Mouse (Mus musculus): Measurements from ENCODE around the gene Rorc.

The Rorc gene

DNA sequence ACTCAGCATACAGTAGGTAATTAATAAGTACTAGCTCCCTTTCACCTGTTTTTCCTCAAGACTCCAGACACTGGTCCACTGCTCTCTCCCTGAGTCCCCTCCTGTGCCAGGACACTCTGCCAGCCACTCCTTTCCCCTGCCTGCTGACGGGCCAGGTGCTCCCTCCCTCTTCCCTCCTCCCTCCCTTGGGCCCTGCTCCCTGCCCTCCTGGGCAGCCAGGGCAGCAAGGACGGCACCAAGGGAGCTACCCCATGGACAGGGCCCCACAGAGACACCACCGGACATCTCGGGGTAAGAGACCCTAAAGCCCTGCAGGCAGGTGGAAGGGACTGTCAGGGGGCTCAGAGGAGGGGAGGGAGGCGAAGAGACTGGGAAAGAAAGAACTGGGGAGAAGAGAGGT is at the start of gene Rorc:
Gene Rorc, plus strand, starts transcription at position 154 of the 400 bp plus-strand sequence.
- no peak for DNase-seq

DNA sequence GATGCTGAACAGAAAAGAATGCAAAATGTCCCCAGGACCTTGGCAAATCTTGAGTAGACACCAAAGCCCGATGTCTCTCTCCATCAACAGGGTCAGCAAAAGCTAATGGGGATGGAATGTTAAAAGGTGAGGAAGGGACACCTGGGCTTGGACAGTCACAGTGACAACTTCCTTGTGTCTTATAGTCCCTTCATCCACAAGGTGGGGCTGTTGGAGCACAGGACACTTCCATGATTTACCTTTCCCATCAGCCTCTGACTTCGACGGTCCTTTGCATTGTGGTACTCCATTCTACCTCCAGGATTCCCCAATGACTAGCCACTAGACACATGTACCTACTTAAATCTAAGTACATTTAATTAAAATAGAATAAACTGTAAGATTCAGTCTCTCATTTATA is 43.9 kb upstream of the Rorc start:
- DNase-seq: no peak

DNA sequence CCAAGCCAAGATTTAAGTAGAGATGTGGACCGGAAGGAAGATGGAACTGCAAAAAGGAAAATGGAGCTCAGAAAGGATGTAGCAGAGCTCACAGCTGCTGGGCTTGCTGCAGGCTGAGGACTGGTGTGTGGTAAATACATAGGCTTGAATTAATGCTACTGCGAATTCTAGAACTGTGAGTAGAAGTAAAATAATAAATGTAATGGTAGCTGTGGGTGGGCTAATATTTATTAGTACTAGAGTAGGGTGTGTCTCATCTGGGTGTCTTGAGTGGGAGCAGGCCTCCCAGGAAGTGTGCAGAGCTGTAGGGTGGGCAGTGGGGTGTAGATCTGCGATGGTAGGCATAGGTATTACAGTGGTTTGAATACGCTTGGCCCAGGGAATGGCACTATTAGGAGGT is 38.2 kb upstream of the Rorc start:
- no peak for DNase-seq

GRCm38 (mm10) chr3:94338522-94338921 is 34.1 kb upstream of the Rorc start:
- DNase-seq: no peak

DNA sequence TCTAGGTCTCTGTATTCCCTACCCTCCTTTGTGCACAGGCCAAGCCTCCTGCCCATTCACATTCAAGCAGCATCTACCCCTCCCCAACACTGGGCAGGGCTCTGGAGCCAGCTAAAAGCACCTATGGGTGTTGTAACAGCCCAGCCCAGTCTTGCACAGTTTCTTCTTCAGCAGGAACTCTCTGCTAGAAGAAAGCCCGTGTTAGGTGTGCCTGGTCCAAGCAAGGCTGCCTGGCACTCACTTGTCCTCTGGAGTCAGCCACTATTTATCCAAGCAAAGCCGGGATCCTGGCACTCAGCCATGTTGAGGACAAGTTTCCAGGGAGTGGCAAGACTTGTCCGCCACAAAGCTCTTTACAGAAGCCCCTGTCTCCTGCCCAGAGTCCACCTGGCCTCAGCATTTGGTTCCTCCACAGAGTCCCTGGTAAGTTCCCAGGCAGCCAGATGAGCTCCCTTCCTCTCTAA is 30.6 kb upstream of the Rorc start, which contains the start of gene Them5:
Gene Them5, plus strand, starts transcription at position 141 of the 464 bp plus-strand sequence.
- no peak for DNase-seq

- no peak for DNase-seq
Measured at GRCm38 (mm10) chr3:94342552-94342951, 30.0 kb upstream of the Rorc start.

GRCm38 (mm10) chr3:94344182-94344581 is 28.4 kb upstream of the Rorc start:
- no peak for DNase-seq

GRCm38 (mm10) chr3:94344897-94345296 is 27.7 kb upstream of the Rorc start:
- DNase-seq: no peak

DNA sequence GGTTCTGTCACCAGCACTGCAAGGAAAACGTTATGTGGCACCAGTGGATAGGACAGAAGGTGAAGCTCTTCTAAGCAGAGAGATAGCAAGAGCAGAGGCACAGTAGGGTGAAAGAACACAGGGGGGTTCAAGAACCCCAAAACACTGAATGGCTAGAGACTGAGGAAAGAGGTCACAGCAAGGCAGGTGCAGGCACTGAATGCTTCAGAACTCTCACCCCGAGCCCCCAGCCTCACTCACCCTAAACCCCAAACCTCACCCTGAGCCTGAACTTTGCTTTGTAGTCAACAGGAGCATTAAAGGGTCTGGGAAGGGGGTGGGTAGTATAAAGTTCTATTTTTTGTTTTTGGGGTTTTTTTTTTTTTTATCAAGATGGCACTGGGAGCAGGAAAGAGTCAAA is 24.4 kb upstream of the Rorc start:
- DNase-seq: no peak

- DNase-seq: peak; percentile 48
Measured at GRCm38 (mm10) chr3:94360812-94361211, 11.8 kb upstream of the Rorc start.

GRCm38 (mm10) chr3:94362138-94362537 is 10.5 kb upstream of the Rorc start, which contains the start of gene C2cd4d:
Gene C2cd4d, plus strand, starts transcription at chr3:94362438.
- no peak for DNase-seq

DNA sequence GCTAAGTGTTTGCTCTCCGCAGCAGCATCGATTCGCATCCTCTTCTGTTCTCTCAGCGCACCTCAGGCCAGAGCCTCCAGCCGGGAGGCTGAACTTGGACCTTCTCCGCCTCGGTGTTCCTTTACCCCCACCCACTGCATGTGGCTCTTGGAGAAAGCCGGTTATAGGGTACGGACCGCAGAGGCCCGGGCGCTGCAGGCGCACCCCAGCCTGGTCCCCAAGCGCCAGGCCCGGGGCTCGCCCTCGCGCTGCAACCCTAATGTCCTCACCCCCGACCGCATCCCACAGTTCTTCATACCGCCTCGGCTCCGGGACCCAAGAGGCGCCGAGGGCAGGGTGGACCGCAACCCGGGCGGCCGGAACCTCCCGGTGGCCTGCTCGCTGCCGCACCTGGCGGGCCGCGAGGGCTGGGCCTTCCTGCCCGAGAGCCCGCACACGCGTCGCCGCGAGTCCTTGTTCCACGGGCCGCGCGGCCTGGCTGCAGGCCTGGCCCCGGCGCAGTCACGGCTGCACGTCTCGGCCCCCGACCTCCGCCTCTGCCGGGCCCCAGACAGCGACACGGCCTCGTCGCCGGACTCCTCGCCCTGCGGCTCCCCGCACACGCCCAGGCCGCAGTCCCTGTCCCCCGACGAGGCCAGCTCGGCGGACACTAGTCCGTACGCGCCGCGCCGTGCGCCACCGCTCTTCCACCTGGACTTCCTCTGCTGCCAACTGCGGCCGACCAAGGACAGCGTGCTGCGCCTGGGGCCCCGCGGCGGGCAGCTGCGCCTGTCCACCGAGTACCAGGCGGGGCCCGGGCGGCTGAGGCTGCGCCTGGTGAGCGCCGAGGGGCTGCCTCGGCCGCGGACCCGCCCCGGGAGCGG is 9.1 kb upstream of the Rorc start:
- peak; percentile 47 for DNase-seq

- no peak for DNase-seq
Measured at GRCm38 (mm10) chr3:94364154-94364526, 8.5 kb upstream of the Rorc start.

DNA sequence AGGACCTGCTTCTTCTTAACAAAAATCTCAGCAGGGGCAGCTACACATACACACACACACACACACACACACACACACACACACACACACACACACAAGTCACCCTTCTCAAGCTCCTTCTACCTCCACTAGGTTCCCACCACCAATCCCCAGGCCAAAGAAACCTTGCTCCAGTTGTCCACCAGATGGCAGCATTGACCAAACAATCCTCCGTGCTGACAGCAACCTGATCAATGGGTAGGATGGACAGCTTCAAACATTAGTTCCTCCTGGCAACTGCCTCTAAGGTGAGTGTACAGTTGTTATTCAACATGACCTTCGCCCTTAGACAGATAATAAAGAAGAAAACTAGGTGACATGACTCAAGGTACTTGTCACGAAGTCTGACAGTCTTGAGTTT is 5.8 kb upstream of the Rorc start:
- peak; percentile 64 for DNase-seq

- DNase-seq: no peak
Measured at GRCm38 (mm10) chr3:94367511-94367910, 5.1 kb upstream of the Rorc start.

GRCm38 (mm10) chr3:94368631-94369030 is 4.0 kb upstream of the Rorc start:
- DNase-seq: no peak

GRCm38 (mm10) chr3:94369709-94370108 is 2.9 kb upstream of the Rorc start:
- no peak for DNase-seq

DNA sequence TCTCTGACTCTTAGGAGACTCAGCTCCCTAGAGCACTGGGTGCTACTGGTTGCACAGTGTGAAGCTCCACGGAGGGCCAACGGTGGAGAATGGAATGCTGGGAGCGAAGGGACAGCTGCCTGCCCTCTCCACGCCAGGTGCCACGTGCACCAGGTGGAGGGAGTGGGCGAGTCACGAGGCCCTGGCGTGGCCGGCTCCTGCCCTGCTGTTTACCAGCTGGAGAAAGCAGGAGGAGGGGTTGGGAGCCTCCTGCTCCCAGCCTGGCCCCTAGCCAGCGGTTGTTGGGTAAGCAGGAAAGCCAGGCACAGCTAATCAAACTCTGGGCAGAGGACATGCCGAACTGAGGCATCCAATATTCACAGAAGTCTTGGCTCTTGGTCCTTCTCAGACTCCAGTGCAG is 957 bp upstream of the Rorc start:
- peak; percentile 55 for DNase-seq

DNA sequence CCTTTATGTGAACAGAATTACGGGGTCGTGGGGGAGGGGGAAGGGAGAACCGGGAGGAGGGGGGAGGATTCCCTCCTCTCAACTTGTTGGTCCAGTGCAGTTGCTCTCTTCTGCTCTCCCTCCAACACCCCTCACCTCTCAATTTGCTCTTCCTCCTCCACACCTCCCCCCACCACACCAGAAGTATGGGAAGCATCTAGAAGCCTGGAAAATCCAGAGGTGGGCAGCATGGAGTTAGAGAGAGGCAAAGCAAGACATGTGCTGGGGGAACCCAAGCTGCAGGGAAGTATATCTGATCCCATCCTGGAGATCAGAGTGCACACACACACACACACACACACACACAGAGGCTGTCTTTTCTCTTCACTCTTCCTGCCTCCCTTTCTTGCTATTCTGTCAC is 556 bp upstream of the Rorc start:
- no peak for DNase-seq

- DNase-seq: peak; percentile 26
Measured at GRCm38 (mm10) chr3:94373090-94373489, 496 bp downstream of the Rorc start.

- DNase-seq: no peak
Measured at GRCm38 (mm10) chr3:94373597-94374011, 1.0 kb downstream of the Rorc start.

GRCm38 (mm10) chr3:94374636-94375035 is 2.0 kb downstream of the Rorc start:
- no peak for DNase-seq

- no peak for DNase-seq
Measured at GRCm38 (mm10) chr3:94375146-94375545, 2.6 kb downstream of the Rorc start.

GRCm38 (mm10) chr3:94375861-94376260 is 3.3 kb downstream of the Rorc start:
- DNase-seq: no peak
